Mouse (Mus musculus) c-Kit-positive CD71-negative TER-119-negative erythroid progenitor cells, embryonic 14.5 days (primary cell): ENCODE results near the gene Sim2.

Experiments used
- DNase-seq: peaks from one replicate; pipeline ENCODE4 v3.0.0-alpha.2; 2013; ENCODE audit warnings: low read depth

The Sim2 gene

DNA sequence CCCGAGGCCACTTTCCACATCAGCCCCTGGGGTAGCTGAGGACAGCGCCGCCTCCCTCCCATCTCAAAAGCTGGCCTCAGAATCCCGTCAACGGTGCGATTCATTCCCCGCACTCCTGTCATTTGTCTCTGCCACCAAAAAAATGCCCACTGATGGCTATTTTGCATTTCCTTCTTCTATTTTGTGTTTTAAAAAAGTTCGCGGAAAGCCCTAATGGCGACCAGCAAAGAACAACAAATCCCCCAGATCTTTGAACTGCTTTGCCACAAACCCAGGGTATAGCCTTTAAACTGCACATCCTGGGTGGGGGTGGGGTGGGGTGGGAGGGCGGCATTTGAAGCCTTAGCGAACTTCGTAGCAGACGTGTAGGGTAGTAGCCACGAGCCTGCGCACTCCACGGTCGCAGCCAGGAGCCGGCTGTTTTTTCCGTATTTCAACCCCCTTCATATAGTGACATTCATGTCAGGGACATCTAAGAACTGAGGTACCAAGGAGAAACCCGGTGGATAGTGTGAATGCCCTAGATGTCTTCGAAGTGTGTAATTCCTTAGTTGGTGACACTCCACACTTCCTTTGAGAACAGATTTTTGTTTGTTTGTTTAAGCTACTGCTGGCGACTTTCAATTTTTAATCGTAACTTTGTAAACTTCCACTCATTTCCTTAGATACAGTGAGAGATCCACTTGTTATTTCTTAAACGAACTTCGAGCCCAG lies 10.5 kb downstream of the Sim2 start:
- DNase-seq, result no peak

GRCm38 (mm10) chr16:94096479-94096878 lies 11.7 kb downstream of the Sim2 start:
- DNase-seq, result no peak

DNA sequence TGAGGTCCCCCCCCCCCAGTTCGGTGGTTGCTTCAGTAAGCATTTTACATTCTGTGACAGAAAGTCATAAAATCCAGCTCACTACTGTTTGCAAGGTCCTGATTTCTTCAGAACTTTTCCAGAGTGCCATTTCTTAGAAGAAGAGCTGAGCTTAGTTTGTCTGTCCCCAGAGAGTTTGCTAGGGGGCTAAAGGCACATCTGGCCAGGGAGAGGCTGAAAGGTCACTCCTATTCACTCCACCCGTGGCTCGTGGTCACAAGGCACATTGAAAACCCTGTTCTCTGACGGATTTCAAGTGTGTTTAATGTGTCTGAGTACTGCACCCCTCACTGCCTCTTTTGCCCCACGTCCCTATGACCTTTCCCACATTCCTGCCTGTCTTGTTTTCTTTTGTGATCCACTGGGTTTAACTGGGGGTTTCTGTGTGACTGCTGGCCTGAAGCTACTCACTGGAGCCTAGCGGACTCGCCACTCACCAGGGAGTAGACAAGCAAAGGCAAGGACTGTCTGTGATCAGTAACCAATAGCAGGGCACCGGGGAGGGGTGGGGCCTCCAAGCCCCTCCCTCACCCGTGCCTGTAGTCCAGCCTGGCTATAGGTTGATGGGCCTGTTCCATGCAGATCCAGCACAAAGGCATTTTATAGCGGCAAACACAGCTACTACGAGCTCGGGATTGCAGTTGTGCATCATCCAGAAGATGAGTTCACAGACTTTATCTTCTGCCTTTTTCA lies 13.2 kb downstream of the Sim2 start:
- no peak for DNase-seq

DNA sequence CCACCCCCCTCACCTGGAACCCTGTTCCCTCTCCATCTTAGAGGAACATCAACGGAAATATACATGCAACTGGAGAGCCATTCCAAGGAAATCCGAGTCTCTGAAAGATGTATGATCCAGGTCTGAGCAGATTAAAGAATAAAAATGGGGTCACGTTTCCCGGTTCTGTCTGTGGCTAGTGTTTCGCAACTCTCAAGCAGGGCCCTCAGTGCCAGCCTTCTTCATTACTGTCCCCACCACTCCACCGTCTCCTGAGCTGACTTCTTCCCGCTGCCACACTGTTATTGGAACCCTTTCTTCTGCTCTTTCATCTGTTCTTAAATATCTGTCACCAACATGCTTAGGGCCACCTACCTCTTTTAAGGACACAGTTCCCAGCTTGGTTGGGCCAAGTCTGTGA lies 28.4 kb downstream of the Sim2 start:
- DNase-seq, result no peak

- no peak for DNase-seq
These were observed 30.0 kb downstream of the Sim2 start for GRCm38 (mm10) chr16:94114693-94115092.

DNA sequence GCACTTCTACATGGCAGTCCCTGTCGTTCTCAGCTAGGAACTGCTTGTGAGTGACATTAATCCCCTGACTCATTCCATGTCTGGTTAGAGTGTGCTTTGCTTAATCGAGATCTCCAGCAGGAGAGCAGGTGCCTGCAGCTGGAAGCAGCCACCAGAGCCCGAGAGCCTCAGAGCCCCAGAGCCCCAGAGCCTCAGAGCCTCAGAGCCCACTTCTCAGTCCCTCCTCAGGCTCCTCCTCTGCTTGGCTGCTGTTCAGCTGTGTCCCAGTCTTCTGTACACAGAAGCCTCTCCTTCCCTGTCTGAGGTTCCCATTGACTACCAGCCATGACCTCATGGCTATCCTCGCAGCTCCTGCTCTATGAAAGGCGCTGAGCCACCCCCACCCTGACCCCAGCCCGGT lies 32.6 kb downstream of the Sim2 start:
- no peak for DNase-seq

DNA sequence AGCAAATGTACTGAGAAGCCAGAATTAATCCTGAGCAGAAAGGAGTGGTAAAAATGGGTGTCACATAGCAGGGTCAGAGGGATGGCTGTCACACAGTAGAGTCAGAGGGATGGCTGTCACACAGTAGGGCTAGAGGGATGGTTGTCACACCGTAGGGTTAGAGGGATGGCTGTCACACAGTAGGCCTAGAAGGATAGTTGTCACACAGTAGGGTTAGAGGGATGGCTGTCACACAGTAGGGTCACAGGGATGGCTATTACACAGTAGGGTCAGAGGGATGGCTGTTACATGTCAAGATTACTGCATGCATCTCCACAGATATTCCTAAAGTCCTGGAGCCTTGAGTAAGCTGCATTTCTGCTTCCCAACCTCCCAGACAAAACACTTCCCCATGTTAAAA lies 33.7 kb downstream of the Sim2 start:
- no peak for DNase-seq

DNA sequence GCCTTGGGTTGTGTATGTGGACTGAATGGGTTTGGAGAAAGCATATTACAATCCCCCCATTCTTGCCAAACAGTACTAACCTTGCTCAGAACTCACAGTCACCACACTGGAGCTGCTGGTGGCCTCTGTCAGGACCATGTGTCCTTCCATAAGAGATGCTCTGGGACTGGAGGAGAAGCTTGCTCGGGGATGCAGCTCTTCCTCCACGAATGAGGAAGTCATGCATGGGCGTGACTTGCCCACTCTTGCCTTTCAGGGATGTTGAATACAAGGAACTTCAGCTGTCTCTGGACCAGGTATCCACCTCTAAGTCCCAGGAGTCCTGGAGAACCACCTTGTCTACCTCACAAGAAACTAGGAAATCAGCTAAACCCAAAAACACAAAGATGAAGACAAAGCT lies 37.6 kb downstream of the Sim2 start:
- no peak for DNase-seq

GRCm38 (mm10) chr16:94123247-94123646 lies 38.5 kb downstream of the Sim2 start:
- no peak for DNase-seq

DNA sequence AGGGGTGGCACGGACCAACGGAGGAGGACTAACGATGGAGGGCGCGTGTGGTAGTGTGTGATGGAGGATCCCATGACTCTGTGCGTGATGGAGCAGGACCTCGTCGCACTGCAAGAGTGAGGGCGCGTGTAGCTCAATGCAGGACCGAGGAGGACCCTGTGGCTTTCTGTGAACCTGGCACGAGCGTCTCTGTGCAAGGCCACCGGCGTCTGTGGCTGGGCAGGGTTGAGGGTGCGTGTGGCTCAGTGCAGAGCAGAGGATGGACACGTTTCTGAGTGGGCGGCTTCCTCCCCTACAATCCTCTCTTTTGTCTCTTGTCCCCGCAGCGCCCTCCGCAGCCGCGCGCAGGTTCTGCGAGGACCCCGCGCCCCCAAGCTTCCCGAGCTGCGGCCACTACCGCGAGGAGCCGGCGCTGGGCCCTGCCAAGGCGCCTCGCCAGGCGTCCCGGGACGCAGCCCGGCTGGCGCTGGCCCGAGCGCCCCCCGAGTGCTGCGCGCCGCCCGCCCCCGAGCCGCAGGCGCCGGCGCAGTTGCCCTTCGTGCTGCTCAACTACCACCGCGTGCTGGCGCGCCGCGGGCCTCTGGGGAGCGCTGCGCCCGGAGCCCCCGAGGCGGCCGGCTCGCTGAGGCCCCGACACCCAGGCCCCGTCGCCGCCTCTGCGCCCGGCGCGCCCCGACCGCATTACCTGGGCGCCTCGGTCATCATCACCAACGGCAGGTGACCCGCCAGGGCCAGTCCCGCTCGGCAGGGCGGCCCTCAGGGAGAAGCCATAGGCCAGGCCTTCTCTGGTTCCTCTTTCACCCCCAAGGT lies 40.6 kb downstream of the Sim2 start:
- DNase-seq, result no peak

GRCm38 (mm10) chr16:94126200-94126599 lies 41.5 kb downstream of the Sim2 start:
- DNase-seq, result no peak

DNA sequence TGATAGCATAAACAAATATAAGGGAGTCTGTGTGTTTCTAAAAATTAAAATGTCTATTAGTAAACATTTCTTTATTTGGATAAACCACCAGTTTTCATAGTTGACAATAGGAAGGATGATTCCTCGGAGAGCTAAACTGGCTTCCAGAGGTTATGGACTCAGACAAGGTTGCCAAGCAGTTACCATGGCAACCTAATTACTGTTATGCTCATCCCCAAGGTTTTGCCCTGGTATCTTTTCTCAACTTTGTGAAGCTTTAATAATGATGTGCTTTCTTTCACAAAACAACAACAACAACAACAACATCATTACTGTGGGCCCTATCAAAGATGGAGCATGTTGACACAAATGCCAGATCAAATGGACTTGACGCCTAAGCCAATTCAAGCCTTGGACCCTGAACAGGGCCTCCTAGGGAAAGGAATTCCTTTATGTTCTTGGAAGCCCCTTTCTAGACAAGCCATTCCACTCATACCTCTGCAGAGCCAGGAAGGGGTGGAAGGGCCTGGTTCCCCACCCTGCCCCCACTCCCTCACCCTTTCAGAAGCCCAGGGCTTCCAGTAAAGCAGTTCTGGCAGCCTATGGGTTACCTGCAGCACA lies 43.6 kb downstream of the Sim2 start:
- DNase-seq, result no peak

DNA sequence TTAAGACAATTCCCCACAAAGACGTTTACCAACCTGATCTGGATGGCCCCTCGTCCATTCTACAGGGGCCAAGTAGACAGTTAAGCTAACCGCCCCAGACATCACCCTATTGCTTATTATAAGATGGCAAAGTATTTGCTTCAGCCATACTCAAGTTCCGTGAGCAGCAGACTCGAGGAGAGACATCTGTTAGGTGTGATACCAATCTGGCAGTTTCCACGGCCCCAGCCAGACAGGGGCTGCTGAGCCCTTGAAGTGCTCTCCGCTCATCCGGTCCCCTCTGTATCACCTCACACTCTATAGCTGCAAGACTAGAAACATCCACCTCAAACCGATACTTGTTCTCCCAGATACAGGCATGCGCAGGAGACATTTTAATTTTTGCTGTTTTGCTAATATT lies 49.5 kb downstream of the Sim2 start:
- no peak for DNase-seq

GRCm38 (mm10) chr16:94140746-94141145 lies 56.0 kb downstream of the Sim2 start:
- DNase-seq, result no peak

DNA sequence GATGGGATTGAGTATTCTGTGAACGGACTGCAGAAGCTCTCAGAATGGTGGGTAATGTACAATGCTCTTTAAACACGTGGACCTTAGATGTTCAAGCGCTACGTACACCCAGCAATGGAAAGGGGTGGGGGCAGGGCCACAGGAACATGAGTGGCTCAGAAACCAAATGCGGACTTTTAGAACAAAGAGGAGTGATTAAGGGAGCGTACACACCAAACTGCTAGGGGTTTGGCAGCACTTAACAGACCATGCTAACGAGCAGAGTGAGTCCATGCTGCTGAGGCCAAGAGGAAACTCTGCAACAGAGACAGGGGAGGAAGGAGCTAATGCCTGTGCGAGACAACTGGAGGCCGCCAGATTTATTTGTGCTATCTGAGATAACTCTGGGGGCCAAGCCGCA lies 58.6 kb downstream of the Sim2 start:
- no peak for DNase-seq

GRCm38 (mm10) chr16:94148139-94148538 lies 63.4 kb downstream of the Sim2 start:
- peak; percentile 7 for DNase-seq

- DNase-seq, result peak; percentile 58
These were observed 65.7 kb downstream of the Sim2 start for GRCm38 (mm10) chr16:94150125-94151103.

GRCm38 (mm10) chr16:94155041-94155653 lies 70.4 kb downstream of the Sim2 start:
- no peak for DNase-seq

- DNase-seq, result no peak
These were observed 73.1 kb downstream of the Sim2 start for GRCm38 (mm10) chr16:94157819-94158218.

DNA sequence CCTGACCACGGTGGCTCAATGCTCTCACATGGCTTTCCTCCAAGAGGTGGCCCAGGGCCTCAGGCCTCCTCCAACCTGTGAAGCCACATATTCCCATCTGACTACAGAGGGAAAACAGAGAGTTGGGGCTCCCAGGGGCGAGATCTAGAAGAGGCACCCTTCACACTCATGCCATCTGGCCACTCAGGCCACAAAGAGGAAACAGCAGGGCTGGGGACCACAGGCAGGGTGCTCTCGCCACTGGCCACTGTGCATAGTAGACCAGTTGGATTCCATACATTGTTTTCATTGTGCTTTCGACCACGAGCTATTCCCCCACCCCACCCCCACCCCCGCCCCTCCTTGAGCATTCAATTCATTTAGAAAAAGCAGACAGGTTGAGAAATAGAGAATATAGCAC lies 77.3 kb downstream of the Sim2 start:
- no peak for DNase-seq

GRCm38 (mm10) chr16:94163051-94163450 lies 78.3 kb downstream of the Sim2 start:
- DNase-seq, result no peak
